Comparison of ENCODE assay signal across 8 mouse cellular contexts in the genomic region with DNA sequence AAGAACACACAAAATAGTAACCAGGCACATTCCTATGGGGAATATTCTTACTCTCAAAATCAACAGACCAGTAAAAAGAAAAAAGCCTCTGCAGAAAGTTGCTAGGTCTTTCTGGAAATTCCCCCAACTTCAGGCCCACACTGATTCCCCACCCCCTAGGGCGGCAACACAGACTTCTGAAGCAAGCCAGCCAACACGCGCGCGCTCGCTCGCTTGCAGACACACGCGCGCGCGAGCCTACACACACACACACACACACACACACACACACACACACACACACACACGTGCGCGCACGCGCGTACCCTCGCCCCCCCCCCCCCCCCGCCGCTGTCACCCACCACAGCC. TPM values are rescaled to one million over a fixed set of nuclear protein-coding genes. Genes with fewer than 3 reads are reported as not detected.
DNase-seq lines count a peak whose midpoint lies in the region; ATAC-seq and TF ChIP-seq lines count a peak whose summit lies in the region.

No protein-coding gene starts in this region.

- H3K4me2 ChIP-seq in neural tube, embryonic 11.5 days (ENCODE audit: low read depth) = peak overlapping the region; percentile 45
- H3K4me2 ChIP-seq in limb, embryonic 15.5 days = peak overlapping the region; percentile 42
- peak overlapping the region; percentile 56 for H3K4me2 ChIP-seq in midbrain, embryonic 13.5 days (replicated peaks)
- peak overlapping the region; percentile 44; the same call in 1 of the 2 replicates for H3K4me2 ChIP-seq in stomach, embryonic 16.5 days (ENCODE audit: low read depth, low read length)

- no peaks in the 10 kb centered on the region for H3K9me3 ChIP-seq in neural tube, embryonic 11.5 days (ENCODE audit: control insufficient read depth, low read length)
- H3K9me3 ChIP-seq in limb, embryonic 15.5 days = no peaks in the 10 kb centered on the region
- no peaks in the 10 kb centered on the region for H3K9me3 ChIP-seq in midbrain, embryonic 13.5 days
- no peaks in the 10 kb centered on the region for H3K9me3 ChIP-seq in stomach, embryonic 16.5 days (replicated peaks; ENCODE audit: control insufficient read depth, low read length)

- H3K4me1 ChIP-seq in neural tube, embryonic 11.5 days (ENCODE audit: control insufficient read depth, insufficient read depth, low read length) = no peaks in the 10 kb centered on the region
- no peaks in the 10 kb centered on the region; the same call in 1 of the 2 replicates for H3K4me1 ChIP-seq in heart, adult 2 months (ENCODE audit: control insufficient read depth, insufficient read depth, low read length)
- H3K4me1 ChIP-seq in limb, embryonic 15.5 days = no peaks in the 10 kb centered on the region
- no peaks in the 10 kb centered on the region for H3K4me1 ChIP-seq in midbrain, embryonic 13.5 days (replicated peaks)
- H3K4me1 ChIP-seq in stomach, embryonic 16.5 days (ENCODE audit: control insufficient read depth, insufficient read depth, low read length) = no peaks in the 10 kb centered on the region

- H3K27ac ChIP-seq in neural tube, embryonic 11.5 days (ENCODE audit: low read depth, low read length) = no peak overlapping the region
- H3K27ac ChIP-seq in heart, adult 2 months = peak overlapping the region; percentile 81
- peak overlapping the region; percentile 93 for H3K27ac ChIP-seq in limb, embryonic 15.5 days
- peak overlapping the region; percentile 73; the same call in 1 of the 2 replicates for H3K27ac ChIP-seq in midbrain, embryonic 13.5 days
- peak overlapping the region; percentile 91 for H3K27ac ChIP-seq in stomach, embryonic 16.5 days (ENCODE audit: low read length)

- peak overlapping the region; percentile 54; the same call in 1 of the 2 replicates for H3K9ac ChIP-seq in neural tube, embryonic 11.5 days (ENCODE audit: low read length)
- H3K9ac ChIP-seq in heart, adult 2 months (ENCODE audit: low read depth, low read length) = peak overlapping the region; percentile 76
- no peak overlapping the region for H3K9ac ChIP-seq in limb, embryonic 15.5 days
- H3K9ac ChIP-seq in midbrain, embryonic 13.5 days (replicated peaks) = 0 out of 2 replicates have a peak overlapping the region, but pooled peaks have one; percentile 59
- H3K9ac ChIP-seq in stomach, embryonic 16.5 days (ENCODE audit: low read length) = peak overlapping the region; percentile 72

- no peaks in the 10 kb centered on the region for H3K27me3 ChIP-seq in neural tube, embryonic 11.5 days (ENCODE audit: control insufficient read depth, insufficient read depth, low read length)
- no peaks in the 10 kb centered on the region for H3K27me3 ChIP-seq in heart, adult 2 months (ENCODE audit: control insufficient read depth, insufficient read depth, low read length)
- H3K27me3 ChIP-seq in limb, embryonic 15.5 days = no peaks in the 10 kb centered on the region
- H3K27me3 ChIP-seq in midbrain, embryonic 13.5 days = no peaks in the 10 kb centered on the region
- no peaks in the 10 kb centered on the region for H3K27me3 ChIP-seq in stomach, embryonic 16.5 days (ENCODE audit: control insufficient read depth, insufficient read depth, low read length)

- H3K36me3 ChIP-seq in neural tube, embryonic 11.5 days (ENCODE audit: control insufficient read depth, insufficient read depth, low read length) = no peaks in the 10 kb centered on the region
- H3K36me3 ChIP-seq in heart, adult 2 months (ENCODE audit: control insufficient read depth, insufficient read depth, low read length) = no peaks in the 10 kb centered on the region
- no peaks in the 10 kb centered on the region for H3K36me3 ChIP-seq in limb, embryonic 15.5 days
- no peaks in the 10 kb centered on the region for H3K36me3 ChIP-seq in midbrain, embryonic 13.5 days
- H3K36me3 ChIP-seq in stomach, embryonic 16.5 days (ENCODE audit: control insufficient read depth, insufficient read depth, low read length) = no peaks in the 10 kb centered on the region

- H3K79me2 ChIP-seq in heart, adult 2 months (replicated peaks; ENCODE audit: control insufficient read depth, insufficient read depth, low read length) = no peaks in the 10 kb centered on the region

- 17% methylated on average over 6 of the region's 21 CpGs for WGBS in neural tube, embryonic 11.5 days
- 5% methylated on average over 12 of the region's 21 CpGs for WGBS in heart, adult 2 months
- WGBS in limb, embryonic 15.5 days = 33% methylated on average over 11 of the region's 21 CpGs
- 20% methylated on average over 1 of the region's 21 CpGs for WGBS in midbrain, embryonic 13.5 days
- WGBS in stomach, embryonic 16.5 days = 16% methylated on average over 12 of the region's 21 CpGs

- peak; percentile 56 for DNase-seq in neural tube, embryonic 11.5 days (ENCODE audit: low spot score)
- no peak for DNase-seq in neural tube, embryonic 10.5 days (ENCODE audit: extremely low spot score, low spot score)
- DNase-seq in embryo, embryonic 11 days = peak; percentile 80
- peak; percentile 59 to 69 for DNase-seq in heart, adult 2 months
- DNase-seq in kidney, adult 11 months = peak; percentile 17

- no peak for TF ChIP-seq EP300 in heart, adult 2 months (IDR thresholded peaks at IDR 0.05; ENCODE audit: insufficient read depth, low read depth, low read length)

- H3K4me3 ChIP-seq in neural tube, embryonic 11.5 days (ENCODE audit: low read depth, low read length) = peak overlapping the region; percentile 43
- H3K4me3 ChIP-seq in heart, adult 2 months = peak overlapping the region; percentile 59
- H3K4me3 ChIP-seq in limb, embryonic 15.5 days = peak overlapping the region; percentile 51
- peak overlapping the region; percentile 52 for H3K4me3 ChIP-seq in midbrain, embryonic 13.5 days (replicated peaks)
- peak overlapping the region; percentile 58 for H3K4me3 ChIP-seq in stomach, embryonic 16.5 days (replicated peaks; ENCODE audit: low read length)

- TF ChIP-seq POLR2A in heart, adult 2 months (IDR thresholded peaks at IDR 0.05; ENCODE audit: insufficient read depth, low read depth, low read length) = no peak

- TF ChIP-seq CTCF in heart, adult 2 months (IDR thresholded peaks at IDR 0.05) = no peak

- peak; percentile 63 for ATAC-seq in neural tube, embryonic 11.5 days (ENCODE audit: insufficient read depth, low FRiP score, low TSS enrichment)
- peak; percentile 48; the same call in 1 of the 2 replicates for ATAC-seq in limb, embryonic 15.5 days (ENCODE audit: insufficient number of reproducible peaks, low FRiP score, low TSS enrichment, low read depth)
- ATAC-seq in midbrain, embryonic 13.5 days = no peak; the same call in 1 of the 2 replicates
- ATAC-seq in stomach, embryonic 16.5 days (ENCODE audit: insufficient read depth, low FRiP score) = peak; percentile 77; the same call in 1 of the 2 replicates

- intact Hi-C loops in heart, adult 2 months (cut with DNase I) = loop anchor here (5.0 kb wide), 1 partner anchor 36 kb away; no protein-coding TSS in a partner anchor

RNA-seq across cellular contexts. Expression of a gene that starts 0.9 kb away (rescaled TPM):
- polyA plus RNA-seq in neural tube, embryonic 11.5 days (2014; fragmentation: Nextera tagmentation; extraction: Ambion mirVana) = 6.9 and 8.1 TPM in 2 replicates
- total RNA-seq in heart, adult 2 months (2021) = 1 to 10 TPM; 8.4 to 9.4 TPM
- 3.8 and 7.8 TPM in 2 replicates for polyA plus RNA-seq in heart, adult 2 months (2012; rRNA removed)
- 15.0 and 15.8 TPM in 2 replicates for polyA plus RNA-seq in limb, embryonic 15.5 days (2015; fragmentation: Nextera tagmentation; extraction: Ambion mirVana)
- polyA plus RNA-seq in midbrain, embryonic 13.5 days (2015; fragmentation: Nextera tagmentation; extraction: Ambion mirVana) = 4.9 TPM in 2 replicates
- polyA plus RNA-seq in stomach, embryonic 16.5 days (2015; fragmentation: Nextera tagmentation; extraction: Ambion mirVana) = 9.7 and 12.0 TPM in 2 replicates
